Mouse (Mus musculus) forebrain, embryonic 13.5 days (tissue): ENCODE results near the gene Bach2. TPM values are rescaled to one million over a fixed set of nuclear protein-coding genes. Genes with fewer than 3 reads are reported as not detected.

ENCODE experiments used
- ATAC-seq: fragments of 200-750 bp; cut with Nextera tagmentation; 2 replicates; pipeline ENCODE4 v1.8.0; 2017
- H3K27ac ChIP-seq: fragments of 300-500 bp; sonication (generic); 2 replicates; pipeline ENCODE4 v1.5.1; 2015; ENCODE audit warnings: inconsistent platforms, mild to moderate bottlenecking, moderate library complexity
- H3K27me3 ChIP-seq: fragments of 300-500 bp; sonication (generic); 2 replicates; pipeline ENCODE4 v1.6.1; 2015; ENCODE audit warnings: mild to moderate bottlenecking, inconsistent platforms
- H3K36me3 ChIP-seq: fragments of 300-500 bp; sonication (generic); 2 replicates; pipeline ENCODE4 v1.6.1; 2015; ENCODE audit warnings: mild to moderate bottlenecking, inconsistent platforms; ENCODE audit not compliant: poor library complexity, severe bottlenecking
- H3K4me1 ChIP-seq: fragments of 300-500 bp; sonication (generic); 2 replicates; pipeline ENCODE4 v1.6.1; 2015; ENCODE audit warnings: inconsistent platforms
- H3K4me2 ChIP-seq: fragments of 300-500 bp; sonication (generic); 2 replicates; pipeline ENCODE4 v1.6.1; 2015; ENCODE audit warnings: inconsistent platforms, mild to moderate bottlenecking, moderate library complexity
- H3K4me3 ChIP-seq: fragments of 300-500 bp; sonication (generic); 2 replicates; pipeline ENCODE4 v1.5.1; 2015; ENCODE audit warnings: mild to moderate bottlenecking, inconsistent platforms
- H3K9ac ChIP-seq: fragments of 300-500 bp; sonication (generic); 2 replicates; pipeline ENCODE4 v1.6.1; 2015; ENCODE audit warnings: mild to moderate bottlenecking, inconsistent platforms
- H3K9me3 ChIP-seq: fragments of 300-500 bp; sonication (generic); replicated peaks from 2 replicates; pipeline ENCODE4 v1.6.1; 2016; ENCODE audit warnings: inconsistent platforms
- WGBS: fragments of 180-500 bp; shearing (Covaris S2); methylation state at CpG from one replicate; pipeline ENCODE4 v1.1.7; 2015; 5-methylcytosine and 5-hydroxymethylcytosine counted together
- polyA plus RNA-seq: library from polyadenylated mRNA; unstranded; fragments of >200 nt; fragmentation: Nextera tagmentation; extraction: Ambion mirVana; gene quantifications from 2 replicates; pipeline ENCODE4 v1.2.1, GENCODE M21; 2015

Gene Bach2
- polyA plus RNA-seq, 1 experiment from 2014 or later = 26.2 TPM

GRCm38 (mm10) chr4:32325596-32325995, 87.0 kb downstream of the Bach2 start:
- Histone ChIP-seq H3K9me3 (0 out of 2 replicates have a peak, but pooled peaks cover 5% of the 10 kb centered on the region), H3K9ac (no peak overlapping the region), H3K4me2 (no peak overlapping the region), H3K36me3 (peaks cover 10% of the 10 kb centered on the region; the same call in 1 of the 2 replicates), H3K4me3 (no peak overlapping the region), H3K4me1 (peaks cover 64% of the 10 kb centered on the region), H3K27me3 (no peaks in the 10 kb centered on the region), H3K27ac (peak overlapping the region; percentile 85)
- WGBS = 14% methylated on average over 3 of the region's 3 CpGs
- peak; percentile 66 for ATAC-seq

DNA sequence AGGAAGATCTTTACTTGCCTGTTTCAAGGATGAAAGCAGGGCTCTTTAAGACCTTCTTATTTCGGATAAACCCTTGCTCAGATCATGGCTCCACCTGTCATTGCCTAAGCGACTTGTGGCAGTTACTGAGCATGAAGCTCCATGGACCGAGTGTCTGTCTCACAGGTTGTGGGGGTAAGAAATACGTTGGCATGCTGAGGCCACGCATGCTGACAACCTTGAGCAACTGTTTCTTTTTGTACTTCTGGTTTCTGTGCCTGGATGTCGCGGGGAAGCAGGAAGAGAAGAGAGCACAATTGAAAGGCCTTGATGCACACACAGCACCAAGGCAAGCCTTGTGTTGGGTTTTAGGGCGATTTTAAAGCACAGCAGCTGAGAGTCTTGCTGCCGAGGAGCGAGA, 87.7 kb downstream of the Bach2 start:
- 45% methylated on average over 10 of the region's 10 CpGs for WGBS
- Histone ChIP-seq H3K36me3 (peaks cover 10% of the 10 kb centered on the region; the same call in 1 of the 2 replicates), H3K4me1 (peaks cover 62% of the 10 kb centered on the region), H3K27ac (peak overlapping the region; percentile 85), H3K4me2 (peak overlapping the region; percentile 22), H3K4me3 (no peak overlapping the region), H3K9me3 (0 out of 2 replicates have a peak, but pooled peaks cover 5% of the 10 kb centered on the region), H3K9ac (0 out of 2 replicates have a peak overlapping the region, but pooled peaks have one; percentile 62), H3K27me3 (no peaks in the 10 kb centered on the region)
- ATAC-seq = no peak; the same call in 1 of the 2 replicates

GRCm38 (mm10) chr4:32326860-32327259, 88.3 kb downstream of the Bach2 start:
- Histone ChIP-seq H3K4me1 (peaks cover 58% of the 10 kb centered on the region), H3K9me3 (0 out of 2 replicates have a peak, but pooled peaks cover 5% of the 10 kb centered on the region), H3K4me2 (peak overlapping the region; percentile 22), H3K27me3 (no peaks in the 10 kb centered on the region), H3K9ac (peak overlapping the region; percentile 62), H3K36me3 (peaks cover 10% of the 10 kb centered on the region; the same call in 1 of the 2 replicates), H3K4me3 (no peak overlapping the region), H3K27ac (peak overlapping the region; percentile 85)
- peak; percentile 65 for ATAC-seq
- WGBS = 8% methylated on average over 3 of the region's 3 CpGs

GRCm38 (mm10) chr4:32327626-32328025, 89.0 kb downstream of the Bach2 start:
- ATAC-seq = no peak

GRCm38 (mm10) chr4:32328561-32328960, 90.0 kb downstream of the Bach2 start:
- no peak overlapping the region for H3K9ac ChIP-seq
- no peak overlapping the region for H3K4me3 ChIP-seq
- ATAC-seq = no peak
- peaks cover 58% of the 10 kb centered on the region for H3K4me1 ChIP-seq
- H3K27me3 ChIP-seq = no peaks in the 10 kb centered on the region
- H3K4me2 ChIP-seq = no peak overlapping the region
- H3K27ac ChIP-seq = no peak overlapping the region
- WGBS = 79% methylated on average over 2 of the region's 2 CpGs
- H3K9me3 ChIP-seq = 0 out of 2 replicates have a peak, but pooled peaks cover 2% of the 10 kb centered on the region
- peaks cover 2% of the 10 kb centered on the region; the same call in 1 of the 2 replicates for H3K36me3 ChIP-seq

More at GRCm38 (mm10) chr4:32327626-32328025, 89.0 kb downstream of the Bach2 start:
- Histone ChIP-seq H3K4me1 (peaks cover 58% of the 10 kb centered on the region), H3K36me3 (peaks cover 10% of the 10 kb centered on the region; the same call in 1 of the 2 replicates), H3K4me2 (peak overlapping the region; percentile 17; the same call in 1 of the 2 replicates), H3K27me3 (no peaks in the 10 kb centered on the region), H3K4me3 (no peak overlapping the region), H3K9ac (peak overlapping the region; percentile 62), H3K27ac (peak overlapping the region; percentile 85), H3K9me3 (0 out of 2 replicates have a peak, but pooled peaks cover 5% of the 10 kb centered on the region)
- 42% methylated on average over 5 of the region's 5 CpGs for WGBS

DNA sequence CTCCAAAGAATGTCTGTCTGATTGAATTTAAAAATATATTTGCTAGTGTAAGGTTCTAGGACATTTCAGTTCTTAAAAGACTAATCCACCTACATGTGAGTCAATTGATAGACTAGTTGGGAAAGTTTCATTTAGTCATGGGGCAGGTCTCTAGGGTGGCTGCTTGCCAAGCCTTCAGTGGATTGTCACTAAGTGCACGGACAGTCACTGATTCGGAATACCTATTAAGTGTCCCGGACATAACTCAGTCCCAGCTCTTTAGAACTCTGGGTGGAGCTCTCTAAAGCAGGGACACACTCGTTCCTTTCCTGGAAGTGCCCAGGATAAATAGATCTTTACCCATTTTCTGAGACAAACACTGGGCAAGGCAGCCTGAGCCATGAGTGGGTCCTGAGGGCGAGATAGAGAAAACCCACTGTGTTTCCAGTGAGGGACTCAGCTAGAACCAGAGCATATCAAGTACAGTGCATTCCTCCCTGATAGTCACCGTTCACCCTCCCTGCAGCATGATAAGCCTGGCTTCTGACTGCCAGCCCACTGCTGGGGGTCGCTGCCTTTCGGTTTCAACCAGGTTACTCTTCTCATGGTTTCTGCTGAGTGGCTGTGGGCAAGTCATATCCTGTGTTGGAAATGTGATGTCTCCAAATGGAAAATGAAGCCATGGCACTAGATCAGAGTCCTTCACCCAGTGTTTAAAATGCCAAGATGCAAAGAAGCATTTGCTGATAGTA, 92.1 kb downstream of the Bach2 start:
- whole genome bisulfite sequencing = 77% methylated on average over 8 of the region's 8 CpGs
- Histone ChIP-seq H3K4me3 (no peak overlapping the region), H3K4me1 (peaks cover 41% of the 10 kb centered on the region), H3K9ac (no peak overlapping the region), H3K27ac (no peak overlapping the region), H3K4me2 (no peak overlapping the region), H3K36me3 (no peaks in the 10 kb centered on the region), H3K27me3 (no peaks in the 10 kb centered on the region), H3K9me3 (no peaks in the 10 kb centered on the region)
- ATAC-seq = no peak

DNA sequence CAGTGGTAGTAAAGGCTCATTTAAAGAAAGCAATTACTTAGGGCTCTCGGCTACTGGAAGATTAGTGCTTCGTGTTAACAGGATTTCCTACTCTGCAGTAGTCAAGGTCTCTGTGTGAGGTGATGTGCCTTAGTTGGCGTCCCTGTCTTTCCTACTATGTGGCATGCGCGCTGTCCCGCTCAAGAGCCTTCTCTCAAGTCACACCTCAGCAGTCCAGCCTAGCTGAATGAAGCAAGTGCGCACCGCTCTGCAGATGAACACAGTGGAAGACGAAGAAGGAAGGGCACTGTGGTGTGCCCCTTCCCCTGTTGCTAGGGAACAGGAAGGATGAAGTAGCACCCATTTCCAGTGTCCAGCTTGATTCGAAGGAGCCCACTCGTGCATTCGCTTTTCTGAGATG, 93.4 kb downstream of the Bach2 start:
- 92% methylated on average over 12 of the region's 12 CpGs for WGBS
- H3K27ac ChIP-seq = no peak overlapping the region
- H3K27me3 ChIP-seq = no peaks in the 10 kb centered on the region
- ATAC-seq = no peak
- no peaks in the 10 kb centered on the region for H3K36me3 ChIP-seq
- H3K9me3 ChIP-seq = no peaks in the 10 kb centered on the region
- no peak overlapping the region for H3K4me2 ChIP-seq
- H3K4me1 ChIP-seq = peaks cover 35% of the 10 kb centered on the region
- no peak overlapping the region for H3K4me3 ChIP-seq
- no peak overlapping the region for H3K9ac ChIP-seq

DNA sequence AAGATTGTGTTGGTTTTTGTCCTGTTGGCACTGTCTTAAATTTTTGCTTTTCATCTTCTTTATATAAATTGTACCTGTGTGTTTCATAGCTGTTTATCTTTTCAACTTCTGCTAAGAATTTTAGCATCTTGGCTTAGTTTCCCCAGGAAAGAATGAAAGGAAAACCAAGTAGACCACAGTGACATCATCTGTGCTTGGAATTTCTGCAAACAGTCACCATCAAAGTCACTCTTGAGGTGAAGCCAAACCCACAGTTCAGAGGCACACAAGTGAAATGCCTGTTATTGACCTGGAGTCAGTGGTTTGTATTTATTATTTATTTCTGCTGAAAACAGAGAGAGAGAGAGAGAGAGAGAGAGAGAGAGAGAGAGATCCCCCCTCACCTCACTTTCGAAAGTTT, 95.5 kb downstream of the Bach2 start:
- WGBS = 93% methylated on average over 1 of the region's 1 CpGs
- no peak overlapping the region for H3K9ac ChIP-seq
- H3K27me3 ChIP-seq = no peaks in the 10 kb centered on the region

DNA sequence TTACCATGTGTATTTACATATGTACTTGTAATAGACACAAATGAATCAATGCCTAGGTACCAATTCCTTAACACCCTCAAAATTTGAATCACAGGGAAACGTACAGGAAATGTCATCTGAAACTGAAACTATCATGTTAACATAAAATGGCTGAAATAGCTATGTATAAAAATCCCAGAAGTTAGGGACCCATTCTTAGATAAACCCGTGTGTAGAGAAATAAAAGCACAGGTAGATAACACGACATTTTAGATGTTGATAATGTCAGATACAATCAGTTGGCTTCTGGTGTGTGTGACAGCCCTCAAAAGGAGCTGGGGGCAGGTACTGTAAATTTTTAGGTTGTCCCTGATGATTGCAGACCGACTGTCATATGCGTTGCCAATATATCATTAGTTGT, 96.2 kb downstream of the Bach2 start:
- Histone ChIP-seq H3K4me2 (no peak overlapping the region), H3K4me1 (peaks cover 23% of the 10 kb centered on the region), H3K9me3 (no peaks in the 10 kb centered on the region), H3K9ac (no peak overlapping the region), H3K27ac (no peak overlapping the region), H3K36me3 (no peaks in the 10 kb centered on the region), H3K27me3 (no peaks in the 10 kb centered on the region), H3K4me3 (no peak overlapping the region)
- 95% methylated on average over 5 of the region's 5 CpGs for WGBS
- ATAC-seq = no peak

More for the DNA sequence above, 95.5 kb downstream of the Bach2 start:
- Histone ChIP-seq H3K4me2 (no peak overlapping the region), H3K36me3 (no peaks in the 10 kb centered on the region), H3K9me3 (no peaks in the 10 kb centered on the region), H3K4me3 (no peak overlapping the region), H3K27ac (no peak overlapping the region), H3K4me1 (peaks cover 26% of the 10 kb centered on the region)
- no peak for ATAC-seq

- H3K4me1 ChIP-seq = peaks cover 23% of the 10 kb centered on the region
- no peaks in the 10 kb centered on the region for H3K27me3 ChIP-seq
- H3K4me3 ChIP-seq = no peak overlapping the region
- no peak overlapping the region for H3K27ac ChIP-seq
- ATAC-seq = no peak
- no peaks in the 10 kb centered on the region for H3K36me3 ChIP-seq
- WGBS = 91% methylated on average over 12 of the region's 12 CpGs
- no peak overlapping the region for H3K4me2 ChIP-seq
- no peaks in the 10 kb centered on the region for H3K9me3 ChIP-seq
- H3K9ac ChIP-seq = no peak overlapping the region
Observed at GRCm38 (mm10) chr4:32335659-32336058, 97.1 kb downstream of the Bach2 start.

GRCm38 (mm10) chr4:32336642-32337041, 98.0 kb downstream of the Bach2 start:
- no peaks in the 10 kb centered on the region; the same call in 1 of the 2 replicates for H3K36me3 ChIP-seq
- H3K4me2 ChIP-seq = no peak overlapping the region
- WGBS = 78% methylated on average over 4 of the region's 4 CpGs
- no peak for ATAC-seq
- H3K9me3 ChIP-seq = no peaks in the 10 kb centered on the region
- H3K9ac ChIP-seq = no peak overlapping the region
- no peak overlapping the region for H3K27ac ChIP-seq
- peaks cover 21% of the 10 kb centered on the region for H3K4me1 ChIP-seq
- no peak overlapping the region for H3K4me3 ChIP-seq
- H3K27me3 ChIP-seq = no peaks in the 10 kb centered on the region

- Histone ChIP-seq H3K4me3 (no peak overlapping the region), H3K36me3 (no peaks in the 10 kb centered on the region; the same call in 1 of the 2 replicates), H3K9ac (no peak overlapping the region), H3K27ac (no peak overlapping the region), H3K4me1 (peaks cover 21% of the 10 kb centered on the region), H3K9me3 (no peaks in the 10 kb centered on the region), H3K4me2 (no peak overlapping the region), H3K27me3 (no peaks in the 10 kb centered on the region)
- ATAC-seq = 0 out of 2 replicates have a peak, but pooled peaks have one; percentile 31
- 16% methylated on average over 11 of the region's 11 CpGs for WGBS
Observed at GRCm38 (mm10) chr4:32337638-32338037, 99.0 kb downstream of the Bach2 start.
